Mouse (Mus musculus) stomach, embryonic 14.5 days (tissue): ENCODE data around the gene Ppm1j. TPM values are rescaled to one million over a fixed set of nuclear protein-coding genes. Genes with fewer than 3 reads are reported as not detected.
A peak's percentile ranks its signal among the peaks of the same experiment; 100 is the strongest.
"Not testable (repeated sequence)": the region's sequence is repeated elsewhere in the genome, so short reads cannot be mapped to it uniquely, and the experiment has no call there.

ENCODE experiments used
- ATAC-seq: fragments of 200-750 bp; cut with Nextera tagmentation; 2 replicates; pipeline ENCODE4 v1.8.0; 2017; ENCODE audit warnings: low read depth, moderate TSS enrichment; ENCODE audit not compliant: insufficient number of reproducible peaks, insufficient read depth, low FRiP score
- H3K27ac ChIP-seq: fragments of 300-500 bp; sonication (generic); 2 replicates; pipeline ENCODE4 v1.5.1; 2014; ENCODE audit warnings: mild to moderate bottlenecking, low read length, moderate library complexity, mixed read lengths
- H3K27me3 ChIP-seq: fragments of 300-500 bp; sonication (generic); 2 replicates; pipeline ENCODE4 v1.6.1; 2014; ENCODE audit warnings: low read length, control low read depth, mixed read lengths; ENCODE audit not compliant: control insufficient read depth, insufficient read depth
- H3K36me3 ChIP-seq: fragments of 300-500 bp; sonication (generic); 2 replicates; pipeline ENCODE4 v1.6.1; 2014; ENCODE audit warnings: mild to moderate bottlenecking, control low read depth, low read length, moderate library complexity, mixed read lengths; ENCODE audit not compliant: control insufficient read depth, insufficient read depth
- H3K4me1 ChIP-seq: fragments of 300-500 bp; sonication (generic); 2 replicates; pipeline ENCODE4 v1.6.1; 2014; ENCODE audit warnings: low read length, control low read depth, mixed read lengths; ENCODE audit not compliant: control insufficient read depth, insufficient read depth
- H3K4me2 ChIP-seq: fragments of 300-500 bp; sonication (generic); replicated peaks from 2 replicates; pipeline ENCODE4 v1.6.1; 2014; ENCODE audit warnings: low read depth, low read length, control low read depth
- H3K4me3 ChIP-seq: fragments of 300-500 bp; sonication (generic); 2 replicates; pipeline ENCODE4 v1.5.1; 2014; ENCODE audit warnings: low read depth, low read length, control low read depth
- H3K9ac ChIP-seq: fragments of 300-500 bp; sonication (generic); replicated peaks from 2 replicates; pipeline ENCODE4 v1.6.1; 2014; ENCODE audit warnings: low read depth, mild to moderate bottlenecking, control low read depth, low read length, moderate library complexity, mixed read lengths
- H3K9me3 ChIP-seq: fragments of 300-500 bp; sonication (generic); 2 replicates; pipeline ENCODE4 v1.6.1; 2016; ENCODE audit warnings: low read depth, low read length, control low read depth; ENCODE audit not compliant: control insufficient read depth
- WGBS: fragments of 180-500 bp; shearing (Covaris S2); extraction: QIAGEN DNeasy Blood & Tissue Kit; methylation state at CpG from one replicate; pipeline ENCODE4 v1.1.7; 2014; 5-methylcytosine and 5-hydroxymethylcytosine counted together
- polyA plus RNA-seq: library from polyadenylated mRNA; unstranded; fragments of >200 nt; fragmentation: Nextera tagmentation; extraction: Ambion mirVana; gene quantifications from 2 replicates; pipeline ENCODE4 v1.2.1, GENCODE M21; 2014

The Ppm1j gene
- 3.0 and 4.0 TPM in 2 replicates for polyA plus RNA-seq

DNA sequence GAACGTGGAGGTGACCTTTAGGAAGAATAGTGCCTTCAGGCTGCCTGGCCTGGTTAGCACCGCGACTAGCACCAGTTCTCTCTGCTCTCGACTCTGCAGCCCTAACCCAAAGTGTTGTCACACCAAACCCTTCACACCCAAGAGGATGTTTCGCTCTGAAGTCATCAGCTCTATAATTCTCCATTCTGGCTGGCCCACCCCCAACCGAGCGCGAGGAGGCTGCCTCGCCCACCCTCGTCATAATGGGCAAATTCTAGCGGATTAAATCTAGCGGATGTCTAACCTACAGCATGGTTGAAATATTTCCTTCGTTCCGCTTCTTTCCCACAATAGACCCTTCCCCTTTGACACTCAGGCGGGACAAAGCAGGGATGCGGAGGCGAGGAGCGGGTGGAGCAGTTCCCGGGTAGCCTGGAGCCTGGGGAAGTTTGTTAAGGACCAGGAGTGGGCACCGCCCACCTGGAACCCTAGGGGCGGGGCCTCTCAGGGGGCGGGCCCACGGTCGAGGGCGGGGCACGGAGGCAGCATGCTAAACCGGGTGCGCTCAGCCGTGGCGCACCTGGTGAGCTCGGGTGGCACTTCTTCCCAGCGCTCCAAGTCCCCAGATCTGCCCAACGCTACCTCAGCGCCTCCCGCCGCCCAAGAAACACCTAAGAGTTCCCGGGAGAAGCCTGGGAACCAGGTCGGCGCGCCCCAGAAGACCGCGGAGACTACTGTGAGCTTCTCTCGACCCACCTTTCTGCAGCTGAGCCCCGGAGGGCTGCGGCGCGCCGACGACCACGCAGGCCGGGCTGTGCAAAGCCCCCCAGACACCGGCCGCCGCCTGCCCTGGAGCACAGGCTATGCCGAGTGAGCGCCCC, at the start of gene Ppm1j:
Gene Ppm1j, plus strand, starts transcription at position 496 of the 860 bp plus-strand sequence.
- Histone ChIP-seq H3K27me3 (0 out of 2 replicates have a peak, but pooled peaks cover 42% of the 10 kb centered on the region), H3K4me3 (peak within 1 kb of the TSS; percentile 39), H3K9me3 (no peaks in the 10 kb centered on the region), H3K36me3 (no peaks in the 10 kb centered on the region), H3K4me1 (peaks cover 11% of the 10 kb centered on the region; the same call in 1 of the 2 replicates), H3K4me2 (peak within 1 kb of the TSS; percentile 93), H3K27ac (no peak within 1 kb of the TSS), H3K9ac (no peak within 1 kb of the TSS; the same call in 1 of the 2 replicates)
- ATAC-seq: peak; percentile 66
- 1% methylated on average over 56 of the region's 56 CpGs for WGBS

DNA sequence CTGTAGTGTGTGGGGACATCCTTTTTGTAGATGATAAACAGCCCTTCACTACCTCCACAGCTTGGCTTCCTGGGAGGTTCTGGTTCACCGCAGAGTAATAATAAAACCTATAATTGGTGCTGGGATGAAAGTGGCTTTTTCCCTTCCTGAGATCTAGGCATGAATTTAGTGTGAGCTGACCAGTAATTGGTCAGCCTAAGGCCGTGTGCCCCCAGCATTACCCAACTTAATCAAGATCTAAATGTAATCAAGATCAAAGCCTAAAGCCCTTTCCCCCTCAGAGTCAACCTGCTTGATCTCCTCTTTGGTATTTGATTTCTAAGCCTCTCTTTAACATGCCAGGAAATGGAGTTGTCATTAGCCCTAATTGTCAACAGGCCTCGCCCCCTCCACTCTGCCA, 47.9 kb upstream of the Ppm1j start:
- Histone ChIP-seq H3K4me2 (no peak overlapping the region), H3K4me3 (no peak overlapping the region), H3K27ac (no peak overlapping the region), H3K4me1 (no peaks in the 10 kb centered on the region), H3K36me3 (no peaks in the 10 kb centered on the region), H3K9ac (no peak overlapping the region), H3K27me3 (no peaks in the 10 kb centered on the region), H3K9me3 (no peaks in the 10 kb centered on the region)
- WGBS: 63% methylated on average over 3 of the region's 3 CpGs
- no peak for ATAC-seq

DNA sequence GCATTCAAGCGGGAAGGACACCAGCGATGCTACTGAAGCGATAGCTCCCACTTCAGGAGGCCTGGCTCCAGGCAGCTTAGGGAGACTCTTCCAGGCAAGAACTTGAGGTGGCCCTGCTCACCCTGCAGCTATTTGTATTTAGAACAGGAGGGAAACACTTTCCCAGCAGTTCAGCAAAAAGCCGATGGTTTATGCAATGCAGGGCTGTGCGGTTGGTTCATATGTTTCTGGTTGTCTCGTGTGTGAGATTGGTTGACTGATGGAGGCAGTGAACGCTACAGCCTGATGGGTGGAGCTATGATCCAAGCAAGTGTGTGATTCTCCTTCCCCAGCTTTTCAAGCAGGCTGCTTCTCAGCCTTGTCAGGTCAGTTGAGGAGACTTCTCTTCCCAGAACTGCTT, 46.2 kb upstream of the Ppm1j start:
- H3K27ac ChIP-seq: no peak overlapping the region
- H3K9ac ChIP-seq: no peak overlapping the region
- H3K36me3 ChIP-seq: no peaks in the 10 kb centered on the region
- H3K4me3 ChIP-seq: no peak overlapping the region
- H3K4me2 ChIP-seq: no peak overlapping the region
- H3K27me3 ChIP-seq: no peaks in the 10 kb centered on the region
- no peaks in the 10 kb centered on the region for H3K4me1 ChIP-seq
- H3K9me3 ChIP-seq: no peaks in the 10 kb centered on the region
- WGBS: 38% methylated on average over 7 of the region's 7 CpGs
- no peak for ATAC-seq

DNA sequence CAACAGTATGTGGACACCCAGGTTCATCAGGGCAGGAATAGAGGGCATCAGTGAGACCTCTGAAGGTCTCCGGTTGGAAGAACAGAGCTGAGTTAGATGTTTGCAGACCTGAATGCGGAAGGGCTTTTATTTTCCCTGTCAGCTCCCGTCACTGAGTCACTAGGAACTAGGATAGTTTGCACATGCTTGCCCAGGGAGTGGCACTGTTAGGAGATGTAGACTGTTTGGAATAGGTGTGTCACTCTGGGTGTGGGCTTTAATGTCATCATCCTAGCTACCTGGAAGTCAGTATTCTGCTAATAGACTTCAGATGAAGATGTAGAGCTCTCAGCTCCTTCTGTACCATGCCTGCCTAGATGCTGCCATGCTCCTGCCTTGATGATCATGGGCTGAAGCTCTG, 38.9 kb upstream of the Ppm1j start:
- Histone ChIP-seq H3K27ac (no peak overlapping the region), H3K4me2 (no peak overlapping the region), H3K27me3 (no peaks in the 10 kb centered on the region), H3K4me3 (no peak overlapping the region), H3K36me3 (no peaks in the 10 kb centered on the region), H3K9me3 (no peaks in the 10 kb centered on the region), H3K9ac (no peak overlapping the region), H3K4me1 (no peaks in the 10 kb centered on the region)
- no peak for ATAC-seq
- WGBS: 64% methylated on average over 3 of the region's 3 CpGs

DNA sequence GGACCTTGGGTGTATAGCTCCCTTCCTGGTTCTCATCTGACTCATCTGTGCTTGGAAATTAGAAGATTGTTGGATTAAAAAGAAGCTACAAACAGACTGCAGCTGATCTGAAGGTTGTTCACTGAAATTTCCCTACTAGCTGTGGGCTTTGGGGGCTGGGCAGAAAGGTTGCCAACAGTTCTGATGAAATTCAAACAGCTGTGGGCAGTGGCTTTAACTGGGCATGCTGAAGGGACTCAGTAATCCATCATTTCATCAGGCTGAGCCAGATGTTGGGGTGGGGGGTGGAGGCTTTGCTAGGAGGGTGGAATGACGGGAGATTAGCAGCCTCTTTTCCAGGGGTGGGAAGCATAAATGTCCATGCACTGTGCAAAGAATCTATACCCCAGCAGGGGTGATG, 37.7 kb upstream of the Ppm1j start:
- no peaks in the 10 kb centered on the region for H3K9me3 ChIP-seq

DNA sequence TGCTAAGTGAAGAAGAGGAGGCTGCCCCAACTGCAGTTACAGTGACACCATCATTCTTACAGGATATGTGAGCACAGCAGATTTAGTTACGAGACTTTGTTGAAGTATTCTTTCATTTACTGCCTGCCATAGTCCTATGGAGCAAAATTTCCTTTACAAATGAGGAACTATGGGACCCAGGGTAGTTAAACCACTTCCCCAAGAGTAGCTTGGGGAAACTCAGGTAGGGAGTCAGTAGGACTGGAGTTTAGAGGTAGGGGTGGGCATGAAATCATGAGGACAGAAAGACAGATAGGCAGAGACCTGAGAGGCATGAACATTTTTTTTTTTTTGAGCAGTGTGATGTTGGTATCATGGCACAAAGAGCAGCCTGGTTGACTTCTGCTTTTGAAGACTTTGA, 37.0 kb upstream of the Ppm1j start:
- 75% methylated on average over 1 of the region's 1 CpGs for WGBS

More for the DNA sequence above, 37.7 kb upstream of the Ppm1j start:
- no peaks in the 10 kb centered on the region for H3K4me1 ChIP-seq
- H3K9ac ChIP-seq: no peak overlapping the region
- H3K36me3 ChIP-seq: no peaks in the 10 kb centered on the region
- H3K27me3 ChIP-seq: no peaks in the 10 kb centered on the region
- H3K4me3 ChIP-seq: no peak overlapping the region
- no peak overlapping the region for H3K27ac ChIP-seq
- 35% methylated on average over 1 of the region's 1 CpGs for WGBS
- no peak overlapping the region for H3K4me2 ChIP-seq
- no peak for ATAC-seq

DNA sequence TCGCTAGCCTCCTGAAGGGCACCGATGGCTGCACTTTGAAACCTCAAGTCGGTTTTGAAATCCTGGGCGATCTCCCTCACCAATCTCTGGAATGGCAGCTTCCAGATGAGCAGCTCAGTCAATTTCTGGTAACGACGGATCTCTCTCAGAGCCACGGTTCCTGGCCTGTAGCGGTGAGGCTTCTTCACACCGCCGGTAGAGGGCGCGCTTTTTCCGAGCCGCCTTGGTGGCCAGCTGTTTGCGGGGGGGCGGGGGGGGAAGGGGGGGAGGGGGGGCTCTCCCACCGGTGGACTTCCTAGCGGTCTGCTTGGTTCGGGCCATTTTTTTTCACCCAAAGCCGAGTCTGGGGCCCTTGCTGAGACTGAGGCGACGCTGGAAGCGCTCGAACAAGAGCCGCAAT, 28.0 kb upstream of the Ppm1j start:
- H3K27ac ChIP-seq, H3K4me1 ChIP-seq, H3K36me3 ChIP-seq, ATAC-seq, H3K9ac ChIP-seq, H3K4me2 ChIP-seq, H3K9me3 ChIP-seq, H3K4me3 ChIP-seq, H3K27me3 ChIP-seq: not testable (repeated sequence)
- WGBS: 16% methylated on average over 23 of the region's 25 CpGs

More for the DNA sequence above, 37.0 kb upstream of the Ppm1j start:
- Histone ChIP-seq H3K9me3 (no peaks in the 10 kb centered on the region), H3K4me3 (no peak overlapping the region), H3K27ac (no peak overlapping the region), H3K27me3 (no peaks in the 10 kb centered on the region), H3K9ac (no peak overlapping the region), H3K36me3 (no peaks in the 10 kb centered on the region), H3K4me1 (no peaks in the 10 kb centered on the region), H3K4me2 (no peak overlapping the region)
- no peak for ATAC-seq

DNA sequence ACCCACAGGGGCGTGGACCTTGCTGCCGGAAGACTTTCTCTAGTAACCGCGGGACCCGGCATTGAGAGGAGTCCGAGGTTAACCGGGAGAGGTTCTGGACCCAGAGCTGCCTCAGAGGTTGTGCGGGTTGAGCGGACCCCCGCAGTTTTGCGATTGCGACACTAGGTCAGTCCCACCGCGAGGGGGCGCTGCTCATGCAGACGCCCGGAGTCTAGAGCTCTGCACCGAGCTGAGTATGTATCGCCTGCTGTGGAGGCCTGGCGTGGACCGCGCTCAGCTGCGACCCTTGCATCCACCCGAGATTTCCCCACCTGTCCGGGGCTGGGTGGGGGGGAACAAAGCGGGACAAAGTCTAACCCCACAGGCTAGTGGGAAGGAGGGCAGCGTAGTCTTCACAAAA, 22.4 kb upstream of the Ppm1j start:
- H3K27me3 ChIP-seq: no peaks in the 10 kb centered on the region
- peak overlapping the region; percentile 65 for H3K4me2 ChIP-seq
- 3% methylated on average over 27 of the region's 27 CpGs for WGBS
- no peaks in the 10 kb centered on the region for H3K36me3 ChIP-seq
- H3K4me3 ChIP-seq: peak overlapping the region; percentile 29
- H3K4me1 ChIP-seq: no peaks in the 10 kb centered on the region
- no peak overlapping the region for H3K27ac ChIP-seq
- H3K9ac ChIP-seq: peak overlapping the region; percentile 33; the same call in 1 of the 2 replicates
- ATAC-seq: peak; percentile 75; the same call in 1 of the 2 replicates
- H3K9me3 ChIP-seq: no peaks in the 10 kb centered on the region
